Mouse (Mus musculus): ENCODE data around the gene Cd5l.

The Cd5l gene

DNA sequence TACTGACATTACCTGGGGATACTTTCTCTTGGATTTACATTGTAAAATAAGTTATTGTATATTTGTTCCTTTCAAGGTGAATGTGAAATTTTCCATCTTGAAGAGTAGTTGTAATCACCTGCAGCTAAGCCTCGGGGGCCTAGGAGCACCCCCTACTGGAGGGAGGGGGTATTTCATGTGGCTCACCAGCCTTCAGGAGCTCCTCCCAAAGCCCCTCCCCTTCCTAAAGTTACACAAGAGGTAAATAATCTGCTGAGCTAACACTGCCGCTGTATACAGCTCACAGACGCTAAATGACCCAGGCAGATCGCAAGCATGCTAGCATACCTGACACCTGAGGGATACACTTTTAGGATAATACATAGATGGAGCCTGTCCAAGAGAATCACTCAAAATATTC, 50.5 kb downstream of the Cd5l start:
- DNase-seq (ENCODE audit: low read depth, low spot score) = peak; percentile 78

DNA sequence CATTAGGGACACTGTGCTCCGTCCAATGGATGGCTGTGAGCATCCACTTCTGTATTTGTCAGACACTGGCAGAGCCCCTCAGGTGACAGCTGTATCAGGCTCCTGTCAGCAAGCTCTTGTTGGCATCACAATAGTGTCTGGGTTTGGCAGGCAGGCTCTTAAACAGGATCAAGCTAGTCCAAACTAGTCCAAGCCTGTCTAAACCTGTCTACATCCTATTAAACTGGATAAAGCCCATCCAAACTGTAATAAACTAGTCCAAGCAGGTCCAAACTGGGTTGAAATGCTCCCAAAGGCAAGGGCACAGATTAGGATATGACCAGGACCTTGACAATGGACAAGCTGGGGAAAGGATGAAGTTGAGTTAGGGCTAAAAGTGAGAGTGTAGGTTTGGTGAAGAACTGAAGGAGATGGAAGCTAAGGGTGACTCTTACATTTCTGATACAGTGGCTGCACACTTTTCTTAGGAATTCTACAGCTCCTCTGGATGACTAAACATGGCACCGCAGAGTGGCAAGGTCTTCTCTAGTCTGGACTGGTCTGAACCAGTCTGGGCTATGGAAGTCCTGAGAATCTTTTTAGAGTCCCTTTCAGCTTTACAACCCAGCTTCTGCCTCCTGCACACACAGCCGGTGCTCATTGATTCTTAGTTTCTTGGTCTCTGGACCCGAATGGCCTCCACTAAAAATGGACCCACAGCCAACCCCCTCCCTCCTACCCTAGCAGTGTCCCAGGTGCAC, 51.7 kb downstream of the Cd5l start:
- no peak for DNase-seq (ENCODE audit: low read depth, low spot score)

DNA sequence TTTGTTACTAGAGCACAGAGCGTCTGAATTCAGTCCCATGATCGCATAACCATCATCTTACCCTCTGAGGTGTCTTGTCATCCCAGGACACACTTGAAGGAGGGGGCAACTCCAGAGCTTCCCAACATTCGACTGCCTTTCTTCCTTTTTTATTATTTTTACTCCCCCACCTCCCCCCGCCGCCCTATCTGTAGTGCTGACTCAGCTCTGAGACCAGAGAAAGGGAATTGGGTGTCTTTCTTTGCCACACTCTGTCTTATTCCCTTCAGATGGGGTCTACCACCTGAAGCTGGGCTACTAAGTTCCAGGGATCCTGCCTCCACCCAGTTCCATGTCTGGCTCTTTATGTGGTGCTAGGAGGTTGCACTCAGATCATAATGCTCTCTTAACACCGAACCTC, 52.9 kb downstream of the Cd5l start:
- DNase-seq (ENCODE audit: low read depth, low spot score) = no peak

DNA sequence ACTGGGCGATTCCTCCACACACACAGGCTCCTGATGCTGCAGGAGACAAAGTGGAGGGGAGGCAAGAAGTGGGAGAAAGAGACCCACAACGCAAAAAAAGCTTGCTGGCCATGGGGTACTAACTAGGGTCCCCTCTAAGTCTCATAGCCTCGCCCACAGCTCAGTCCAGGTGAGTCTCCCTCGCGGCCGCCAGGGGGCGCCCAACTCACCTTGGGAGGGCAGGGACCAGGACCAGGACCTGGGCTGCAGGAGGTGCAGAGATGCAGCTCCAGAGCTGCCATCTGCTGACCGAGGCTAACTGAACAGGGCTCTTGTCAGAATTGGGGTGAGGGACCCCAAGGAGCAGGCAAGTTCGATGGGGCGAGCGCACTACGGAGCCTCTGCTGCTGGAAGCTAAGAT, 53.5 kb downstream of the Cd5l start:
- peak; percentile 40 for DNase-seq (ENCODE audit: low read depth, low spot score)

DNA sequence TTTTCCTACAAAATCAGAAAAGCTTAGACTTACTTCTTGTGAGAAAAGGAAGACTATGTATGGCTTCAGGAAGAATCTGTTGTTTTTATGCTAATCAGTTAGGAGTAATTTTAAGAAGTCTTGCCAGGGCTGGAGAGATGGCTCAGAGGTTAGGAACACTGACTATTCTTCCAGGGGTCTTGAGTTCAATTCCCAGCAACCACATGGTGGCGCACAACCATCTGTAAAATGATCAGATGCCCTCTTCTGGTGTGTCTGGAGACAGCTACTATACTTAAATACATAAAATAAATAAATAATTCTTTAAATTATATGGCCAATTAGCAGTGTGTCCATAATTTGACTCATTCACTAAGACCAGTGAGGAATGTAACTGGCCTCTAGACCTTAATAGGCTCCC, 63.0 kb downstream of the Cd5l start:
- no peak for DNase-seq (ENCODE audit: low read depth, low spot score)

All from CD4-positive helper T cell, adult 2 months (primary cell).